Mouse (Mus musculus) adrenal gland, postnatal 25 days (tissue): Measurements from ENCODE around the gene Gm49345. TPM values are rescaled to one million over a fixed set of nuclear protein-coding genes. Genes with fewer than 3 reads are reported as not detected.
"Not testable (repeated sequence)": the region's sequence is repeated elsewhere in the genome, so short reads cannot be mapped to it uniquely, and the experiment has no call there.

Source experiments
- DNase-seq: peaks from one replicate; pipeline ENCODE4 v3.0.0; 2021; ENCODE audit warnings: mixed read lengths
- long read RNA-seq: library from polyadenylated mRNA; stranded (forward); transcript quantifications from one replicate; pipeline ENCODE4 v2.0.0, GENCODE M21; 2021
- total RNA-seq: library from RNA; stranded (reverse); gene quantifications from 2 replicates; pipeline ENCODE4 v1.2.3, GENCODE M21; 2021

Gene Gm49345
- 1.4 TPM in 1 of 2 replicates, not detected in the other for total RNA-seq
- long read RNA-seq, partial matches to known transcripts = 0 of 1 reads
- long read RNA-seq, other reads (novel, unspliced or antisense) = 1 of 1 reads

GRCm38 (mm10) chr13:67637294-67638007 is at the start of gene Gm49345, which contains the start of gene Zfp729a:
Gm49345 (minus strand) TSS chr13:67637769.
Zfp729a (minus strand) TSS chr13:67637791.
- DNase-seq = peak; percentile 74

GRCm38 (mm10) chr13:67686971-67687370 is 49.4 kb upstream of the Gm49345 start, which contains the start of gene Zfp738:
Zfp738 (minus strand) TSS chr13:67687071.
- DNase-seq = no peak

- DNase-seq = not testable (repeated sequence)
These were observed 46.3 kb upstream of the Gm49345 start for GRCm38 (mm10) chr13:67683841-67684240.

- DNase-seq = peak; percentile 73
These were observed 45.6 kb upstream of the Gm49345 start for GRCm38 (mm10) chr13:67682959-67683735.

GRCm38 (mm10) chr13:67674902-67675301 is 37.3 kb upstream of the Gm49345 start:
- no peak for DNase-seq

GRCm38 (mm10) chr13:67652496-67652895 is 14.9 kb upstream of the Gm49345 start:
- DNase-seq = no peak

- DNase-seq = no peak
These were observed 27.5 kb downstream of the Gm49345 start for GRCm38 (mm10) chr13:67610108-67610507.

- peak; percentile 85 for DNase-seq
These were observed 28.3 kb downstream of the Gm49345 start, which contains the start of gene Zfp729b for GRCm38 (mm10) chr13:67609066-67609876. Zfp729b (minus strand) TSS chr13:67609707.

- no peak for DNase-seq
These were observed 64.9 kb downstream of the Gm49345 start for GRCm38 (mm10) chr13:67572591-67573189.

- no peak for DNase-seq
These were observed 83.8 kb downstream of the Gm49345 start, which contains the start of gene Zfp748 for GRCm38 (mm10) chr13:67553730-67554129. Zfp748 (minus strand) TSS chr13:67553830.

GRCm38 (mm10) chr13:67552505-67553346 is 84.8 kb downstream of the Gm49345 start:
- DNase-seq = peak; percentile 71

- no peak for DNase-seq
These were observed 91.6 kb downstream of the Gm49345 start for GRCm38 (mm10) chr13:67545941-67546340.

Other genes starting within 250 kb of the Gm49345 start
- gene Zfp429, start 237.9 kb downstream of the Gm49345 start, total RNA-seq = 4.4 and 6.1 TPM in 2 replicates
- 0.62 and 1.8 TPM in 2 replicates for gene Zfp459, start 216.4 kb downstream of the Gm49345 start, total RNA-seq
- gene Zfp874a, start 186.1 kb downstream of the Gm49345 start, total RNA-seq = 19.0 and 23.5 TPM in 2 replicates
- gene Zfp874b, start 153.5 kb downstream of the Gm49345 start, total RNA-seq = 15.9 and 18.7 TPM in 2 replicates
- 7.6 and 8.1 TPM in 2 replicates for gene Zfp58, start 137.2 kb downstream of the Gm49345 start, total RNA-seq
- gene Gm26965, start 111.6 kb downstream of the Gm49345 start, total RNA-seq = not detected in 2 replicates
- gene Zfp87, start 111.6 kb downstream of the Gm49345 start, total RNA-seq = 18.0 and 19.8 TPM in 2 replicates
- 8.6 and 8.9 TPM in 2 replicates for gene Zfp748, start 83.9 kb downstream of the Gm49345 start, total RNA-seq
- 8.3 and 9.5 TPM in 2 replicates for gene Zfp729b, start 28.1 kb downstream of the Gm49345 start, total RNA-seq
- gene Zfp729a, start within 50 bp of the Gm49345 start, total RNA-seq = 5.5 and 7.7 TPM in 2 replicates
- 11.1 and 15.0 TPM in 2 replicates for gene Zfp738, start 49.3 kb upstream of the Gm49345 start, total RNA-seq
- gene Zfp65, start 91.4 kb upstream of the Gm49345 start, total RNA-seq = 9.4 and 13.7 TPM in 2 replicates
- 5.1 and 7.7 TPM in 2 replicates for gene Zfp85, start 117.5 kb upstream of the Gm49345 start, total RNA-seq
- 3.9 and 4.6 TPM in 2 replicates for gene Zfp493, start 141.9 kb upstream of the Gm49345 start, total RNA-seq
- gene Zfp273, start 176.0 kb upstream of the Gm49345 start, total RNA-seq = 6.5 and 7.9 TPM in 2 replicates
- 4.0 and 5.4 TPM in 2 replicates for gene Gm10037, start 193.3 kb upstream of the Gm49345 start, total RNA-seq
- gene BC048507, start 225.6 kb upstream of the Gm49345 start, total RNA-seq = not detected in 2 replicates